Mouse (Mus musculus) ovary, adult 18-20 months (tissue): Measurements from ENCODE around the gene Cpt2.

ENCODE experiments used
- DNase-seq: peaks from one replicate; pipeline ENCODE4 v3.0.0; 2022; ENCODE audit warnings: low spot score, mixed read lengths

Gene Cpt2

DNA sequence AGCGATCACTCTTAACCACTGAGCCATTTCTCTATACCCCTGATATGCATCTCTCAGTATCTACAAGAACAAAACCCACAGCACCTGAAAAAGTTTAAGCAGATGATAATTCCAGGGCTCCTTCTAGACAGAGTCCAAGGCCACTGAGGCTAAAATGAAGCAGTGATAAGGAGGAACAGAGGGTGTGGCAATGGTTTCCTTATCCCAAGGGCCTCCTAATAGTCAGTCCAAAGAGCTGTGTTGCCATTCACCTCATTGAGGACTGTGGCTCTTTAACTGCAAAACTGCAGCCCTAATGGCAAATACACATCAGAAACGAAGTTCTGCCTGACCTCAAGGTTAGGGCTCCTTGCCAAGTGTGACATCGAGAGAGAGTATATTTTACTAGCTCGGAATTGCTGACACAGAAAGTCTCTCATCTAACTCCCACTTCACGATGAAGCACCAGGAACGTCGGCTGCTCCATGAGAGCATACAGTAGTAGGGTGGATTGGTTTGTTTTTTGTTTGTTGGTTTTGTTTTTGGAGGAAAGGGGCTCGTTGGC lies 2.2 kb downstream of the Cpt2 start:
- no peak for DNase-seq

DNA sequence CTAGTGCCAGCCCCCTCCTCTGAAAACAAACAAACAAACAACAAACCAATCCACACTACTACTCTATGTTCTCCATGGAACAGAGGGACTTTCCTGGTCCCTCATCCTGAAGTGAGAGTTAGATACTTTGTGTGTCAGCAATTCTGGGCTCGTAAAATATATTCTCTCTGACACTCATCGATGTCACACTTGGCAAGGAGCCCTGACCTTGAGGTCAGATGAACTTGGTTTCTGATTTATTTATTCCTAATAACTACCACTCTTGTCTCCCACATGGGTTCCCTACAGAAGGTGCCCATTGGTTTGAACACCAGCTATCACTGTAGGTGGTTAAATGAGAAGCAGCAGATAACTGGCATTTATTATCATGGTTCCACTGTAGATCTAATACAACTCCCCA lies 3.1 kb downstream of the Cpt2 start:
- DNase-seq = no peak

DNA sequence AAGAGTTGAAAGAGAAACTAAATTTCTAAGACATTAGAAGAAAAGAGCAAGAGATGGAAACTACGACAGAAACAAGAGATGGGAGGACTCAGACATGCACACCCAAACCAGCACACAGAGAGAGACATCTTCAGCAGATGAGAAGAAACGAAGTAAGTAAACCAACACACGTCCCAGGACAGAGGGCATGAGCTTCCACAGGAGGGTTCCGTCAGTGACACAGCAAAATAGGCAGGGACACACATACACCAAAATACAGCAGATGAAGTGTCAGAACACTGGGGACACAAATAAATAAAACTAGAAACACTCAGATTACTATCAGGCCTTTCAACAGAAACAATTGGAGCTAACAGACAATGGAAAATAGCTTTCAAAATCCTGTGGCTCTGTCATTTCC lies 13.4 kb downstream of the Cpt2 start:
- no peak for DNase-seq

DNA sequence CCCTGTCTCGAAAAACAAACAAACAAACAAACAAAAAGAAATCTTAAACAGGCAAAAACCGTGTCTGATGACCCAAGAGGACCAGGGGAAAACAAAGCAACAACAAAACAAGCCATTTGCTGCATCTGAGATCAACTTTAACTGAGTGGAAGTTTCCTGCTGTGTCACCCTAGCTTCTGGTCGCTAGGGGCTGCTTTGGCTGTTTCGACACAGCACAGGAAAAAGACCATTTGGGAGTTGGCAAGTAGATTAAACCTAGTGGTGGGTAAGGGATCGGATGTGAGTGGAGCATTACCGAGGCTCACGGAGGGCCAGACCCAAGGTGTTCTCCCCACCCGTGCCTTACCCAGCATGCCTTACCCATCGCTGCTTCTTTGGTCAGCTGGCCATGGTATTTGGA lies 16.8 kb downstream of the Cpt2 start:
- no peak for DNase-seq

DNA sequence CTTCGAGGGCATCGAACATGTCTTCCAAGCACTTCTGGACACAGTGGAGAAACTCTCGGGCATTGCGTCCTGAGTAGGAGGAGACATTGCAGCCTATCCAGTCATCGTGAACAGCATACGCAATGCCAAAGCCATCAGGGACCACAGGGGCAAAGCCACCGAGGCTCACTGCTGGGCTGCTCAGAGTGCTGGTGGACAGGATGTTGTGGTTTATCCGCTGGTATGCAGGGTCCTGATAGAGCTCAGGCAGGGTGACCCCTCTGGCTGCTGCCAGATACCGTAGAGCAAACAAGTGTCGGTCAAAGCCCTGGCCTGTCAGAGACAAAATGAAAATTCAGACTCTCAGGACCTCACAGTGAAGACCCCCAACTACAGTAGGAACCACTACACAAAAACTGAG lies 19.2 kb downstream of the Cpt2 start:
- no peak for DNase-seq

DNA sequence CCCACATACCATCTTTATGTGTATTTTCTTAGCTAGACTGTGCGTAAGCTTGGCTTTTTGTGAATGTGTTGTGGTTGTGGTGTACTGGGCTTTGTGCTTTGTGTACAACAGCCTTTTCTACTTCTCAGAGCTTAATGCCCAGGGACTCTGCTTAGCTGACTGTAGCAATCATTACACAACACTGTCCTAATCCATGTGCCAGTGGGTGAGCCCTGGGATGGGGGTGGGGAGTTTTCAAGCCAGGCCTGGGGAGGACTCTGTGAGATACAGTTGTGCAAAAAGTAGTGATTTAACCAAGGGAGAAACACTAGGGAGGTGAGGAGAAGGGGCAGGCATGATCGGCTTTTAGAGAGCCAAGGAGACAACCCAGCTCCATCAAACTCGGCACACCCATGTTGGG lies 23.2 kb downstream of the Cpt2 start:
- DNase-seq = no peak

DNA sequence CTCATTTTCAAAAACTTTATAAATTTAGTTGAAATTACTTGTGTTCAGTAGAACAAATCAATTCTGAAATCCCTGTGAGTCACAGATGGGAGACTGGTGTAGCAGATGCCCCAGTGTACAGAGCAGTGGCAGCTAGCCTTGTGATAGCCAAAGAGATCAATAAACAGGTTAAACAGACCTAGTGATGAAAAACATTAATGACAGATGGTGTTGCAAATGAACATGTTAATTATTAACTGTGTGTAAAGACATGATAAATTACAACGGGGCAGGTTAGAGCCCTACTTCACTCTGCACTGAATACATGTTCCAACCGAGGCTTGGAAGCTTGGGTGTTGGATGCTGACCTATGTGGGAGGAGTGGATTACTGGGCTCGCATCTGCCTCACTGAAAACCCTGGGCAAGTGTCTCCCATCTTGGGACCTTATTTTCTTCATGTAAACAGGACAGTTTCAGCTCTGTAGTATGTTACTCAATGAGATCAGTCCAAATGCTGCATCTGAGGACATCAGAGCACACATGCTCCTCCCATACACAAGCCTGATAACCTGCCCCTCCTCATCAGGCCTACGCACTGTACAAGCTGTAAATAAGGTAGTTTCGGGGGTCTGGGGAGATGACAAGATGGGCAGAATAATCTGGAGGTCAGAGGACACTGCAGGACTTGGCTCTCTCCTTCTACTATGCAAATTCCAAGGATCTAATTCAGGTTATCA lies 24.0 kb downstream of the Cpt2 start:
- no peak for DNase-seq

DNA sequence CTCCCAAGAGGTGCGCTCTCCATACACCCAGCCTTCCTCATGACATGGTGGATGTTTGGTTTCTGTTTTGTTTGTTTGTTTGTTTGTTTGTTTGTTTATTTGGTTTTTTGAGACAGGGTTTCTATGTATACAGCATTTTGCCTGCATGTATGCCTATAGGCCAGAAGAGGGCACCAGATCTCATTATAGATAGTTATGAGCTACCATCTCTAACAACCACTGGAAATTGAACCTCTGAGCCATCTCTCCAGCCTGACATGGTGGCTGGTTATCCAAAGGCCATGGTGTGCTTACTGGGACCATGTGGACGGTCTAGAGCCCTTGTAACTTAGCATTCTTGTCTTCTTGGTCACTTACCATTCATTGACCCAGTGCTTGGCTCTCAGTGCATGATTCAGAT lies 30.7 kb downstream of the Cpt2 start:
- DNase-seq = no peak

DNA sequence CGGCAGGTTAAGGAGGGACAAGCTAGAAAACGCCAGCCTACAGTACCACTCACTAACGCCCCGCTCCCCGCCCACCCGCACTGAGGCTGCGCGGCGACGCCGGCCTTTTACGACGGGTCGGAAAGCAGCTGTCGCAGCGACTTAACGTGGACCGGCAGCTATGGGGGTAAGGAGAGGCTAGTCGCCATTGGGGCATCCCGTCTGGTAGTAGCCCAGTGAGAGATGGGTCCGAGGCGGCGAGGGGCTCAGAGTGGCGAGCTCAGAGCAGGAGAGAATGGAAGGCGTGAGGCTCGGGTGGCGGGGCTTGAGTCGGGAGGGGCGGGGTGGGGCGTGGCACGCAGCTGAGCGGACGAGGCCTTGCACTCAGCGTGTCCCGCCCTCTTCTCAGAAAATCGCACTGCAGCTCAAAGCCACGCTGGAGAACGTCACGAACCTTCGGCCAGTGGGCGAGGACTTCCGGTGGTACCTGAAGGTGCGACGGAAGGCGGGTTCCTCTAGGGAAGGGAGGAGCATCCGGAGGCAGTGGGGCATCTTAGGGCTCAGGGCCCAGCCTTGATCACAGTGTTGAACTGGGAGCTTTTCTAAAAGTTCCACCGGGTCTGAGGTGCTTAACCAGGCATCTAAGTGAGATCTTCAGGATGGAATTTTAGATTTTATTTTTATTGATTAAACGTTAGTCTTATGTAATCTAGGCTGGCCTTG lies 33.5 kb downstream of the Cpt2 start, which contains the start of gene 0610037L13Rik:
Gene 0610037L13Rik (plus strand): TSS at position 83 of the 702 bp plus-strand sequence.
- peak; percentile 95 for DNase-seq

DNA sequence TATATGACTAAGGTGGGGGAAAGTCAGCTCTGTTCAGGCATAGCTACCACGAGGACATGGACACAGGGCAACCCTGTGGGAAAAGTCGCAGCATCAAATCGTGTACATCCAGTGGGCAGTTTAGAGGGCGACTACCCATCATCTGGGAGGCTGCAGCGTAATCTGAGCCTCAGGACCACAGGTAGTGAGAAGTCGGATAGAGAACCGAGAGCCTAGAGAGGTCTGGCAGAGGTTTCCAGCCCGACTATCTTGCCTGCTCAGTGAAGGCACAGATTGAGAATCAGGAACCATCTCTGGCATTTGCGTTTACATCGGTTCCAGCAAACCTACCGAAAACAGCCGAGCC lies 34.1 kb downstream of the Cpt2 start:
- DNase-seq = no peak

DNA sequence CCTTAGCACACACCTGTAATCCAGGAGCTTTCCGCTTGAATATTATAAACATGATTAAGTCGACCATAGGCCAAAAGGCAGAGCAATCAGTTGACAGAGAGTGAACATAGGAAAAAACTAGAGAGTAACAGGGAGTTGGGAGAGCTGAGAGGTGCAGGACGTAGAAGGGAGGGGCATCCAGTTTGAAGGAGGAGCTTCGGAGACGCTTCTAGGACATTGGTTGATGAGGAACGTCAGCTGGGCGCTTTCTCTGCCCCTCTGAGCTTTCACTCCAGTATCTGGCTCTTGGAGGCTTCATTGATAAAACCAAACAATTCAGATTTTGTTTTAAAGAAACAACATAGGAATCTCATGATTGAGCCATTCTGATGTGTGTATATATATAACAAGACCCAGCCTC lies 37.0 kb downstream of the Cpt2 start:
- DNase-seq = no peak

DNA sequence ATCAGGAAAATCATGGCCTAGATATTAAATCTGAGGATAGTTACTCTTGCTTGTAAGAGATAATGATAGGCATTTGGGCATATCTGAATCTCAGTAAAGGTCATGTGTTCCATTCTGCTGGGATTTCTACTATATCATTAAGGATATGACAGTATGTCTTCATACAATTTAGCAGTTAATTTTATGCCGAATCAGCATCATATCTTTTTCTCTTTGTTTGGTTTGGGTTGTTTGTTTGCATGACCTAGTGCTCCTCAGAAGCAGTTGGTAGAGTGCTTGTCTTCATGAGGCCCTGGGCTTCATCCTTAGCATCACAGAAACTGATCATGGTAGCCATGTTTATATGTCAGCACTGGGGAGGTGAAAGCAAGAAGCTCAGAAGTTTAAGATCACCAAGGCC lies 41.8 kb downstream of the Cpt2 start:
- DNase-seq = no peak

DNA sequence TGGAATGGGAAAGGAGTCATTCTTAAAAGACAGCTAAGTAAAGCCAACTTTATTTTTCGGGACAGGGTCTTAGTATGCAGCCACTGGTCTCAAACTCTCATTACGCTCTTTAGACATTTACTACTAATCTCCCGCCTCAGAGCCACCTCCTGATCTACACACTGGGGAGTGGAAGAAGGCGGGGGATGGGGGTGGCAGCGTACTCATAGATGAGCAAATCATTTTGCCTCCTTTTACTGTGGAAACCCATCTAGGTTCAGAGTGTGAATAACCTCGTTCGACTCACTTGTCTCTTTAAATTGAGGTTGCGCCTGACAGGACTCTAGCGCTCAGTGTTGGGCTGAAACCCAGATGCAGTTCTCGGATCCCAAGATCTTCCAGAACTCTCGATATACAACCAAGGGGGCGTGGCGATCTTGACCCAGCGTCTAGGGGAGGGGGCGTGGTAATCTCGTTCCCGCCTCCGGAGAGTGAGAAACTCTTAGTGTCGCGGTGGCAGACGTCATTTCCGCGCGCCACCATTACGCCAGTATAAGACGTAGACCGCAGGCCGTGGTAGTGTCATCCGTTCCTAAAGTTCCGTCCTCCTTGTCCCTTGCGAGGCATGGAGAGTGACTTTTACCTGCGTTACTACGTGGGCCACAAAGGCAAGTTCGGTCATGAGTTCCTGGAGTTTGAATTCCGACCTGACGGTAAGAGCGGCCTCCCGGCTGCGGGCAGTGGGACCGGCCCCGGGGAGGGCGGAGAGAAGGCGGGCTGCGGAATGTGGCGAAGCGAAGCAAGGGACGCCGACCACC lies 44.0 kb downstream of the Cpt2 start, which contains the start of gene Magoh:
Gene Magoh (plus strand): TSS at position 502 of the 797 bp plus-strand sequence.
- peak; percentile 90 for DNase-seq

DNA sequence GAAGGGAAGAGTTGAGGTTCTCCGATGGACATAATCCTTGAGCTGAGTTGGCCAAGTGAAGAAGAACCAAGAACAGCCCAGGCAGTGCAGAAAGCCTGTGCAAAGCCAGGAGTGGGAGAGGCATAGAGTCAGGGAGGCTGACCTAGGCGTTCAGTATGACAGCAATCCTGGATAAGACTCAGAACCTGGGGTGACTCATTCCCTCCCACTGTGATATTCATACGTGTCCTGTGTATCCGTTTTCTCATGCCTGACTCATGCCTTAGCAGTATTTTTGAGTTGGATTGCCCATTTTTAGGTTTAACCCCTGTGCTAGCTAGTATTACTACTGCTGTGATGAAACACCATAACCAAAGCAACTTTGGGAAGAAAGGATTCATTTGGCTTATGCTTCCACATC lies 58.5 kb downstream of the Cpt2 start:
- DNase-seq = no peak

DNA sequence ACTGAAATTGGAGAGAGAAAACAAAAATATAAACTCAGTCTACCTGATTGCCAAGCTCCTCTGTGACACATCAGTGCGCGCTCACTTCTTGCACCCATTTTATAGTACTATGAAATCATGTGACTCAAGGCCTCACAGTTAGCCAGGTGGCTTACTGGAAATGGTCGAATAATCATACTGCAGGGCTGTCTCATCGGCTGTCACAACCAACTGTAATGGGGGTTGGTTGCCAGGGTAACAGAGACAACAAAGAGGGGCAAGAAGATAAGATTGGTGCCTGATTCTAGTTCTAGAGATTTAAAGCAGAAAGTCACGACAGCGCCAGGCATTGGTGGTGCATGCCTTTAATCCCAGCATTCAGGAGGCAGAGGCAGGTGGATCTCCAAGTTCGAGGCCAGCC lies 64.4 kb downstream of the Cpt2 start:
- no peak for DNase-seq

DNA sequence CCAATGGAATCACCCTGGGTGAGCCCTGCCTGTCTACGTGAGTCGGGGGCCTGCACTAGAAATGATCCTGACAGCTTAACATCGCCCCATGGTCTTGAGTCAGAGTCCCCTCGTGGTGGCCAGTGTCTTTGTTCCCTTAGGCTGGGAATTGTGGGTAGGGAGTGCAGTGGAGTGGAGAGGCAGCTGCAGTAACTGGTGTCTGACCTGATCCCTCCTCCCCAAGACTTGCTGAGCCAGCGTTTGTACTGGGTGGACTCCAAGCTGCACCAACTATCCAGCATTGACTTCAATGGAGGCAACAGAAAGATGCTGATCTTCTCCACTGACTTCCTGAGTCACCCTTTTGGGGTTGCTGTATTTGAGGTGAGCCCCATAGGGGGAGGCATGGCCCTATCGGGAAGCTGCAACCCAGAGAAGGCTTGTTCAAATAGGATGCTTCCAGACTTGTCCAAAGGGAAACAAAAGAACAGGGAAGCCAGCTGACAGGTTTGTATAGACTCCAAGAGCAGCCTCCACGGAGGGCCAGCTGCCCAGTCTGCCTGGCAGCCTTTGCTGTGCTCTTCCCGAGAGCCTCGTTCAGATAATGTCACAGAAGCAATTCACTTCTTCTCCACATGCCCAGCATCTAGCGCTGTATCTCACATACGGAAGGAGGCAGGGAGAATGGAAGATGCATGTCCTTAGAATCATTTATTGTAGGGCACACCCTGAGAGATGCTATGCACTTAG lies 66.3 kb downstream of the Cpt2 start:
- DNase-seq = no peak
